Mouse (Mus musculus) lung, adult 2 months (tissue): ENCODE measurements around the gene Capn15.

Source experiments
- CTCF ChIP-seq: fragments of 200-500 bp; IDR thresholded peaks from 2 replicates; pipeline ENCODE4 v1.5.1; 2011; ENCODE audit warnings: mild to moderate bottlenecking, low read length, control low read depth; ENCODE audit not compliant: insufficient read depth
- POLR2A ChIP-seq: fragments of 200-500 bp; IDR thresholded peaks from 2 replicates; pipeline ENCODE4 v1.6.1; 2011; ENCODE audit warnings: low read depth, mild to moderate bottlenecking, control low read depth, low read length, borderline replicate concordance; ENCODE audit errors: extremely low read depth

DNA sequence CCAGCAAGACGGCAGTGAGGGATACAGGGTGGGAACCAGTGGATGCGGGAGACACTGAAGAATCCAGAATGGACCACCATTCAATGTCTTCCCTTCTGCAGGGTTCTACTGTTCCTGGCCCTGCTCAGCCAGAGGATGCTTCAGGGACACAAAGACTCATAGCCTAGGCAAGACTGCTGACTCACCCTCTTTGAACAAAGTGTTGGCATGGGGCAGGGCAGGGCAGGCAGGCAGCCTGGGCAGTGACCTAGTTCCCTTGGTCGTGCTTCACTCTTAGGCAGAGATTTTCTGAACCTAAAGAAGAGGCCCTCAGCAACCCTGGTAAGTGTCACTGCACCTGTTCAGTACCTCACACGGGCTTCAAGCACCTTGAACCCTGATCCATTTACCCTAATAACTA, 73.8 kb downstream of the Capn15 start:
- TF ChIP-seq POLR2A, result no peak
- no peak for TF ChIP-seq CTCF
